Mouse (Mus musculus) thymus, adult 2 months (tissue): Measurements from ENCODE around the gene Ttc1.

ENCODE experiments used
- CTCF ChIP-seq: fragments of 200-500 bp; IDR thresholded peaks from 2 replicates; pipeline ENCODE4 v1.5.1; 2012; ENCODE audit warnings: mild to moderate bottlenecking, control low read depth, low read length, moderate library complexity, borderline replicate concordance; ENCODE audit not compliant: control insufficient read depth, poor library complexity, insufficient read depth; ENCODE audit errors: extremely low read depth
- POLR2A ChIP-seq: fragments of 200-500 bp; IDR thresholded peaks from 2 replicates; pipeline ENCODE4 v1.6.1; 2012; ENCODE audit warnings: mild to moderate bottlenecking, low read length, control low read depth, moderate library complexity; ENCODE audit not compliant: control insufficient read depth, poor library complexity, insufficient read depth; ENCODE audit errors: extremely low read depth

DNA sequence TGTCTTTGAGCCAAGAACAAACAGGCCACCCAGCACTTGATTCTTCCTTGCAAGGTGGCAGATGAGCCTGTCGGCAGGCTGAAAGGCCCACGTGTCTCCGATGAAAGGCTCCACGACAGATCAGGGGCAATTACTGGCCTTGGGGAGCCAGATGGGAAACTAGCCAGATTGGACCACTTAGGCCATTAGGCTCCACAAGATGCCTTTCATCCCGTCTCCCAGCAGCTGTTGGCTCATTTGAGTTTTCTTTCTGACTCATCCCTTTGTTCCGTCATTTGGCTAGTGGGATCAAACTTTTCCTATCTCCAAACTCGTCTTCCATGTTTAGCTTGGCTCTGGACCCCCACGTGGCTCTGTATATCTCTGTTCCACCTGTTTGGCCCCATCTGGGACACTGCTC is 48.2 kb upstream of the Ttc1 start:
- no peak for TF ChIP-seq CTCF
- TF ChIP-seq POLR2A = no peak
